Mouse (Mus musculus): ENCODE measurements around the gene Ankmy1. TPM values are rescaled to one million over a fixed set of nuclear protein-coding genes. Genes with fewer than 3 reads are reported as not detected.

Gene Ankmy1
- polyA plus RNA-seq, 1 experiment, result 0.25 TPM

- Histone ChIP-seq H3K4me1 (ENCODE audit: control insufficient read depth, insufficient read depth, low read length) (no peaks in the 10 kb centered on the region), H3K4me3 (ENCODE audit: insufficient read depth, low read length) (no peak overlapping the region), H3K27ac (ENCODE audit: insufficient read depth, low read length) (no peak overlapping the region)
- no peak for TF ChIP-seq CTCF (IDR thresholded peaks at IDR 0.05; ENCODE audit: borderline replicate concordance, insufficient read depth, low read length)
- no peak for TF ChIP-seq POLR2A (IDR thresholded peaks at IDR 0.05; ENCODE audit: low read depth, low read length)
Measured at GRCm38 (mm10) chr1:92914993-92915392, 12.3 kb upstream of the Ankmy1 start.

GRCm38 (mm10) chr1:92914239-92914638, 11.5 kb upstream of the Ankmy1 start:
- H3K4me1 ChIP-seq (ENCODE audit: control insufficient read depth, insufficient read depth, low read length), result peaks cover 2% of the 10 kb centered on the region; the same call in 1 of the 2 replicates
- H3K27ac ChIP-seq (ENCODE audit: insufficient read depth, low read length), result no peak overlapping the region
- TF ChIP-seq CTCF (IDR thresholded peaks at IDR 0.05; ENCODE audit: borderline replicate concordance, insufficient read depth, low read length) (no peak), POLR2A (IDR thresholded peaks at IDR 0.05; ENCODE audit: low read depth, low read length) (no peak)
- no peak overlapping the region for H3K4me3 ChIP-seq (ENCODE audit: insufficient read depth, low read length)

DNA sequence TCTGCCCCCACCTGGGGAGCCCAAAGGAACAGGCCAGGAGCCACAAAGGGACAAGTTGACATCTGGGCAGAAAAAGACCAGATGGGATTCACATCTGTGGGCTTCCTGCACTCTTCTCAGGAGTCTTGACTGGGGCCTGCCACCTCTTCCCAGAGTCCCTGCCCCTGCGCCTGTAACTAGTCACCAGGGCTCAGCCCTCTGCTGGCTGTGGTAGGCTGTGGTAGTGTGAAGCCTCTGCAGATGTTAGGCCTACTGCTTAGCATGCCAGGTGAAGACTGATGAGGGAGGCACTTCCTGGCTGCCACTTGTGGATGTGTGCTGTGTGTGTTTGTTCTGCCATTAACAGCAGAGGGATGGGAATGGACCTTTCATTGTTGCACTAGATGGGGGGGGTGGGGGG, 9.6 kb upstream of the Ankmy1 start:
- Histone ChIP-seq H3K4me3 (ENCODE audit: insufficient read depth, low read length) (peak overlapping the region; percentile 85), H3K4me1 (ENCODE audit: control insufficient read depth, insufficient read depth, low read length) (peaks cover 5% of the 10 kb centered on the region), H3K27ac (ENCODE audit: insufficient read depth, low read length) (no peak overlapping the region)
- no peak for TF ChIP-seq CTCF (IDR thresholded peaks at IDR 0.05; ENCODE audit: borderline replicate concordance, insufficient read depth, low read length)
- TF ChIP-seq POLR2A (IDR thresholded peaks at IDR 0.05; ENCODE audit: low read depth, low read length), result no peak

DNA sequence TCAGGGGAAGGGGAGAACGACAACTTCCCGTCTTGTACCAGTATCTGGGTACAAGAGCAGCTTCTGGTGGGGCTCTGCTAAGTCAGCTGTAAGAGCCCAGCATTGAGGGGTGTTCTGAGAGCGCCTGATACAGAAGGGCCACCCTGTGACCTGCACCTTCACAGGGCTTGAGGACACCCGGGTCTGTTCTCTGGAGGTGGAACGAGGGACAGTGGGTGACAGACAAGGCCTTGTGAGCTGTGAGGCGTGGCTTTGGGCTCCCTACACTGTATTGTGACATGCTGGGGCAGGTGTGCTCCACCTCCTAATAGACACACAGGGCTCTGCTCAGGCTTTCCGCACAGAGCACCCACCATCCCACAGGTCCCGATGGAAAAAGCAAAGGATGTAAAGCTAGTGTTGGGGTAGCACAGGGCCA, 9.0 kb upstream of the Ankmy1 start:
- Histone ChIP-seq H3K4me3 (ENCODE audit: insufficient read depth, low read length) (peak overlapping the region; percentile 85), H3K4me1 (ENCODE audit: control insufficient read depth, insufficient read depth, low read length) (peaks cover 5% of the 10 kb centered on the region), H3K27ac (ENCODE audit: insufficient read depth, low read length) (no peak overlapping the region)
- TF ChIP-seq CTCF (IDR thresholded peaks at IDR 0.05; ENCODE audit: borderline replicate concordance, insufficient read depth, low read length), result no peak
- TF ChIP-seq POLR2A (IDR thresholded peaks at IDR 0.05; ENCODE audit: low read depth, low read length), result no peak

GRCm38 (mm10) chr1:92910925-92911720, 8.4 kb upstream of the Ankmy1 start:
- TF ChIP-seq CTCF (IDR thresholded peaks at IDR 0.05; ENCODE audit: borderline replicate concordance, insufficient read depth, low read length), result no peak
- TF ChIP-seq POLR2A (IDR thresholded peaks at IDR 0.05; ENCODE audit: low read depth, low read length), result 0 out of 2 replicates have a peak, but pooled peaks have one; percentile 33
- peaks cover 5% of the 10 kb centered on the region for H3K4me1 ChIP-seq (ENCODE audit: control insufficient read depth, insufficient read depth, low read length)

GRCm38 (mm10) chr1:92910239-92910885, 7.7 kb upstream of the Ankmy1 start, which contains the start of gene Rnpepl1:
Gene Rnpepl1 (plus strand): TSS chr1:92910783.
- H3K4me1 ChIP-seq (ENCODE audit: control insufficient read depth, insufficient read depth, low read length), result peaks cover 5% of the 10 kb centered on the region
- peak within 1 kb of the TSS; percentile 85 for H3K4me3 ChIP-seq (ENCODE audit: insufficient read depth, low read length)
- no peak; the same call in 1 of the 2 replicates for TF ChIP-seq CTCF (IDR thresholded peaks at IDR 0.05; ENCODE audit: borderline replicate concordance, insufficient read depth, low read length)
- TF ChIP-seq POLR2A (IDR thresholded peaks at IDR 0.05; ENCODE audit: low read depth, low read length), result peak; percentile 62
- H3K27ac ChIP-seq (ENCODE audit: insufficient read depth, low read length), result no peak within 1 kb of the TSS

More at GRCm38 (mm10) chr1:92910925-92911720, 8.4 kb upstream of the Ankmy1 start:
- no peak overlapping the region for H3K27ac ChIP-seq (ENCODE audit: insufficient read depth, low read length)
- peak overlapping the region; percentile 85 for H3K4me3 ChIP-seq (ENCODE audit: insufficient read depth, low read length)

DNA sequence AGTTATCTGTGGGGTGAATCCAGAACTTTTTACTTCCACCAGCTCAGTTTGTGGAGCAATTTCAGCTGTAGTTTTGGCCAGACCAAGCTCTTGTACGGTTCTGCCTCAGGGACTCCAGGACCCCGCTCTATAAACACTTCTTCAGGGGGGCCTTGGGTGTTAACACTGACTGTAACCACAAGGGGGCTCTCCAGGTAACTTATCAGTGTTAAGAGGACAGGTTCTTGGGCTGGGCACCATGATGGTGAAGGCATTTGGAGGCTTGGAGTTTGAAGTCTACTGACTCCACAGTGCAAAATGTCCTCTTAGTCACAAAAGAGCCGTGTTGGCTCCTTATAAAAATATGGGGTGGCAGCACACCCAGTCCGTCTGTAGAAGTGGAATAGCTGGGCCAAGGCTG, 6.4 kb upstream of the Ankmy1 start:
- TF ChIP-seq CTCF (IDR thresholded peaks at IDR 0.05; ENCODE audit: borderline replicate concordance, insufficient read depth, low read length) (no peak), POLR2A (IDR thresholded peaks at IDR 0.05; ENCODE audit: low read depth, low read length) (no peak)
- Histone ChIP-seq H3K4me1 (ENCODE audit: control insufficient read depth, insufficient read depth, low read length) (peaks cover 8% of the 10 kb centered on the region), H3K27ac (ENCODE audit: insufficient read depth, low read length) (no peak overlapping the region), H3K4me3 (ENCODE audit: insufficient read depth, low read length) (no peak overlapping the region)

DNA sequence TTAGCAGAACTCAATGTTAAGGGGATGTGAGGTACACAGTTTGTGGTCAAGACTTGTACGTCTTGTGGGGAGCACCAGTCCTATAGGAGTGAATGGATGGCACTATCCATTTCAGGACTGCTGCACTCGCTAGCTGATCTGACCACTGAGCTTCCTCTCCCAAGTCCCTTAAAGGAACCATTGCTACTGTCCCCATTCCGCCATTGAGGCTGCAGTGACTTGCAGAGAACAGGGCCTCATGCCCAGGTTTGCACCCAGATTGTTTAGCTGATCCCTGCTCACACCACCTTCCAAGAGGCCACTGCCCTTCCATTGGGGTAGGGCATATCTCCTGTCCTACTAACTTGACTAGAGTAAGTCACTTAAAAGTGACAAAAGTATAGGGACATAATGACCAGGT, 6.0 kb upstream of the Ankmy1 start:
- H3K4me1 ChIP-seq (ENCODE audit: control insufficient read depth, insufficient read depth, low read length), result peaks cover 8% of the 10 kb centered on the region
- no peak overlapping the region for H3K27ac ChIP-seq (ENCODE audit: insufficient read depth, low read length)
- no peak for TF ChIP-seq POLR2A (IDR thresholded peaks at IDR 0.05; ENCODE audit: low read depth, low read length)
- no peak for TF ChIP-seq CTCF (IDR thresholded peaks at IDR 0.05; ENCODE audit: borderline replicate concordance, insufficient read depth, low read length)
- H3K4me3 ChIP-seq (ENCODE audit: insufficient read depth, low read length), result no peak overlapping the region

GRCm38 (mm10) chr1:92907632-92908360, 5.1 kb upstream of the Ankmy1 start:
- no peak overlapping the region for H3K27ac ChIP-seq (ENCODE audit: insufficient read depth, low read length)
- peaks cover 14% of the 10 kb centered on the region for H3K4me1 ChIP-seq (ENCODE audit: control insufficient read depth, insufficient read depth, low read length)

More at GRCm38 (mm10) chr1:92907632-92908360, 5.1 kb upstream of the Ankmy1 start:
- TF ChIP-seq CTCF (IDR thresholded peaks at IDR 0.05; ENCODE audit: borderline replicate concordance, insufficient read depth, low read length) (no peak), POLR2A (IDR thresholded peaks at IDR 0.05; ENCODE audit: low read depth, low read length) (no peak)
- H3K4me3 ChIP-seq (ENCODE audit: insufficient read depth, low read length), result peak overlapping the region; percentile 63

Measured in embryonic fibroblast, embryonic 13.5 days (primary cell).